ENCODE assay signal across 13 mouse cellular contexts in genomic region chr5:122823976-122824375, GRCm38 (mm10). TPM values are rescaled to one million over a fixed set of nuclear protein-coding genes. Genes with fewer than 3 reads are reported as not detected.
DNase-seq lines count a peak whose midpoint lies in the region; ATAC-seq and TF ChIP-seq lines count a peak whose summit lies in the region.
"Had no signal": no experiment of that assay in that cellular context is flagged by ENCODE, and none has a peak within 500 bp of the region (broad histone marks: within the 10 kb centered on the region; RNA-seq: fewer than 3 reads in every experiment).

No protein-coding gene starts in this region.

- H3K9ac ChIP-seq in hindbrain, postnatal 0 days (replicated peaks; ENCODE audit: low read length) = no peak overlapping the region
- no peak overlapping the region for H3K9ac ChIP-seq in hindbrain, embryonic 12.5 days

- H3K36me3 ChIP-seq in hindbrain, postnatal 0 days (ENCODE audit: insufficient read depth, low read length) = no peaks in the 10 kb centered on the region
- H3K36me3 ChIP-seq in hindbrain, embryonic 12.5 days = 0 out of 2 replicates have a peak, but pooled peaks cover 4% of the 10 kb centered on the region
- H3K36me3 ChIP-seq in E14TG2a.4 (ENCODE audit: insufficient read depth, low read length) = peaks cover 13% of the 10 kb centered on the region

- H3K4me1 ChIP-seq in hindbrain, postnatal 0 days (ENCODE audit: insufficient read depth, low read length) = no peaks in the 10 kb centered on the region
- H3K4me1 ChIP-seq in hindbrain, embryonic 12.5 days = peaks cover 10% of the 10 kb centered on the region
- peaks cover 52% of the 10 kb centered on the region for H3K4me1 ChIP-seq in E14TG2a.4 (replicated peaks; ENCODE audit: low read depth, low read length)

- peak; percentile 31 for TF ChIP-seq CTCF in hindbrain, postnatal 0 days (IDR thresholded peaks at IDR 0.05; ENCODE audit: low read depth)
- TF ChIP-seq CTCF in E14TG2a.4 (conservative IDR thresholded peaks at IDR 0.05; ENCODE audit: low read length) = peak; percentile 53

- no peak for ATAC-seq in hindbrain, postnatal 0 days
- no peak for ATAC-seq in hindbrain, embryonic 12.5 days (ENCODE audit: low FRiP score)

- WGBS in hindbrain, postnatal 0 days = 67% methylated on average over 1 of the region's 1 CpGs
- WGBS in hindbrain, embryonic 12.5 days = 92% methylated on average over 1 of the region's 1 CpGs

- H3K27ac ChIP-seq in hindbrain, postnatal 0 days = no peak overlapping the region
- no peak overlapping the region for H3K27ac ChIP-seq in hindbrain, embryonic 12.5 days
- H3K27ac ChIP-seq: macrophage had no signal

- no peak for DNase-seq in hindbrain, postnatal 0 days (ENCODE audit: low spot score)
- peak; percentile 34 for DNase-seq in 3T3-L1 (ENCODE audit: low read depth, low spot score)
- peak; percentile 42 for DNase-seq in c-Kit-positive CD71-positive TER-119-positive erythroid progenitor cells, embryonic 14.5 days (ENCODE audit: low spot score)
- DNase-seq in lung, adult 18-20 months = no peak
- DNase-seq in gastrocnemius, adult 18-20 months (ENCODE audit: low spot score) = no peak
- DNase-seq in frontal cortex, postnatal 36 days (ENCODE audit: low spot score in 2 of 2) = no peak
- DNase-seq: cerebellum, postnatal 10 days; heart, postnatal 36 days; kidney, postnatal 14 days; spleen, adult 18-20 months had no signal

- no peaks in the 10 kb centered on the region for H3K9me3 ChIP-seq in hindbrain, postnatal 0 days (ENCODE audit: low read length)
- no peaks in the 10 kb centered on the region for H3K9me3 ChIP-seq in hindbrain, embryonic 12.5 days (replicated peaks)
- H3K9me3 ChIP-seq in E14TG2a.4 (ENCODE audit: low read length) = no peaks in the 10 kb centered on the region

- no peaks in the 10 kb centered on the region for H3K27me3 ChIP-seq in hindbrain, postnatal 0 days (ENCODE audit: insufficient read depth, low read length)
- no peaks in the 10 kb centered on the region for H3K27me3 ChIP-seq in hindbrain, embryonic 12.5 days
- H3K27me3 ChIP-seq in E14TG2a.4 (ENCODE audit: insufficient read depth, low read length) = no peaks in the 10 kb centered on the region

- H3K4me3 ChIP-seq in hindbrain, postnatal 0 days (ENCODE audit: low read length) = no peak overlapping the region
- no peak overlapping the region for H3K4me3 ChIP-seq in hindbrain, embryonic 12.5 days
- H3K4me3 ChIP-seq in E14TG2a.4 (replicated peaks; ENCODE audit: low read length) = no peak overlapping the region; the same call in 1 of the 2 replicates

- H3K4me2 ChIP-seq in hindbrain, postnatal 0 days (ENCODE audit: low read depth, low read length) = no peak overlapping the region
- H3K4me2 ChIP-seq in hindbrain, embryonic 12.5 days (replicated peaks) = no peak overlapping the region

RNA-seq across cellular contexts. Expression of gene Anapc5, which starts 2.8 kb away (rescaled TPM):
- total RNA-seq in hindbrain, postnatal 0 days (2014; rRNA removed) = 446 and 449 TPM in 2 replicates
- 416 and 426 TPM in 2 replicates for polyA plus RNA-seq in hindbrain, postnatal 0 days (2015; fragmentation: Nextera tagmentation; extraction: Ambion mirVana)
- polyA plus RNA-seq in hindbrain, embryonic 12.5 days (2016; fragmentation: Nextera tagmentation; extraction: Ambion mirVana) = 508 and 529 TPM in 2 replicates
- total RNA-seq in gastrocnemius, adult 18-20 months (2021) = 100 to 1,000 TPM; 466 to 498 TPM

RNA-seq across cellular contexts. Expression of gene Rnf34, which starts 25.9 kb away (rescaled TPM):
- total RNA-seq in hindbrain, postnatal 0 days (2014; rRNA removed) = 23.8 and 37.2 TPM in 2 replicates
- 43.0 and 46.2 TPM in 2 replicates for polyA plus RNA-seq in hindbrain, postnatal 0 days (2015; fragmentation: Nextera tagmentation; extraction: Ambion mirVana)
- 49.9 and 50.7 TPM in 2 replicates for polyA plus RNA-seq in hindbrain, embryonic 12.5 days (2016; fragmentation: Nextera tagmentation; extraction: Ambion mirVana)
- 10 to 100 TPM; 17.6 to 20.7 TPM for total RNA-seq in gastrocnemius, adult 18-20 months (2021)

RNA-seq across cellular contexts. Expression of gene Camkk2, which starts 44.8 kb away (rescaled TPM):
- total RNA-seq in hindbrain, postnatal 0 days (2014; rRNA removed) = 82.0 and 112 TPM in 2 replicates
- 61.8 and 65.3 TPM in 2 replicates for polyA plus RNA-seq in hindbrain, postnatal 0 days (2015; fragmentation: Nextera tagmentation; extraction: Ambion mirVana)
- polyA plus RNA-seq in hindbrain, embryonic 12.5 days (2016; fragmentation: Nextera tagmentation; extraction: Ambion mirVana) = 48.7 and 50.4 TPM in 2 replicates
- total RNA-seq in gastrocnemius, adult 18-20 months (2021) = 1 to 10 TPM; 3.0 to 3.9 TPM

Comparison
In these comparisons a context has a peak if more than half of its experiments do, and no peak if none do; other contexts are left out.
1. DNase-seq: peak in 3T3-L1 (single experiment) and c-Kit-positive CD71-positive TER-119-positive erythroid progenitor cells, embryonic 14.5 days (single experiment); none in hindbrain, postnatal 0 days (single experiment), lung, adult 18-20 months (0 of 2), gastrocnemius, adult 18-20 months (single experiment) and frontal cortex, postnatal 36 days (0 of 2).
2. RNA of gene Camkk2, which starts 44.8 kb away (total RNA-seq): 82.0 to 112 TPM in hindbrain, postnatal 0 days; 3.0 to 3.9 TPM in gastrocnemius, adult 18-20 months; every median in the first group is over 10 times any median in the second.